Mouse (Mus musculus) intestine, embryonic 14.5 days (tissue): Measurements from ENCODE around the gene Tbck. TPM values are rescaled to one million over a fixed set of nuclear protein-coding genes. Genes with fewer than 3 reads are reported as not detected.

Experiments
- ATAC-seq: fragments of 200-750 bp; cut with Nextera tagmentation; replicated peaks from 2 replicates; pipeline ENCODE4 v1.8.0; 2017; ENCODE audit warnings: low read depth, moderate number of reproducible peaks, moderate TSS enrichment, moderate library complexity; ENCODE audit not compliant: low FRiP score, low TSS enrichment
- DNase-seq: peaks from one replicate; pipeline ENCODE4 v3.0.0-alpha.2; 2018; ENCODE audit warnings: low spot score
- H3K27ac ChIP-seq: fragments of 300-500 bp; sonication (generic); 2 replicates; pipeline ENCODE4 v1.5.1; 2014; ENCODE audit warnings: low read depth, mild to moderate bottlenecking, control low read depth
- H3K27me3 ChIP-seq: fragments of 300-500 bp; sonication (generic); replicated peaks from 2 replicates; pipeline ENCODE4 v1.6.1; 2014; ENCODE audit warnings: low read length, control low read depth; ENCODE audit not compliant: control insufficient read depth, insufficient read depth
- H3K36me3 ChIP-seq: fragments of 300-500 bp; sonication (generic); 2 replicates; pipeline ENCODE4 v1.6.1; 2014; ENCODE audit warnings: low read length, control low read depth; ENCODE audit not compliant: control insufficient read depth, insufficient read depth
- H3K4me1 ChIP-seq: fragments of 300-500 bp; sonication (generic); replicated peaks from 2 replicates; pipeline ENCODE4 v1.6.1; 2014; ENCODE audit warnings: low read length, control low read depth, mixed read lengths; ENCODE audit not compliant: control insufficient read depth, insufficient read depth
- H3K4me2 ChIP-seq: fragments of 300-500 bp; sonication (generic); 2 replicates; pipeline ENCODE4 v1.6.1; 2014; ENCODE audit warnings: low read length
- H3K4me3 ChIP-seq: fragments of 300-500 bp; sonication (generic); 2 replicates; pipeline ENCODE4 v1.5.1; 2014; ENCODE audit warnings: low read depth, low read length, control low read depth, mixed read lengths
- H3K9ac ChIP-seq: fragments of 300-500 bp; sonication (generic); 2 replicates; pipeline ENCODE4 v1.6.1; 2014; ENCODE audit warnings: mild to moderate bottlenecking, low read length
- H3K9me3 ChIP-seq: fragments of 300-500 bp; sonication (generic); 2 replicates; pipeline ENCODE4 v1.6.1; 2016; ENCODE audit warnings: low read length, control low read depth; ENCODE audit not compliant: control insufficient read depth
- WGBS: fragments of 180-500 bp; shearing (Covaris S2); extraction: QIAGEN DNeasy Blood & Tissue Kit; methylation state at CpG from one replicate; pipeline ENCODE4 v1.1.7; 2014; 5-methylcytosine and 5-hydroxymethylcytosine counted together
- polyA plus RNA-seq: library from polyadenylated mRNA; unstranded; fragments of >200 nt; fragmentation: Nextera tagmentation; extraction: Ambion mirVana; gene quantifications from 2 replicates; pipeline ENCODE4 v1.2.1, GENCODE M21; 2014

The Tbck gene
- polyA plus RNA-seq, 1 experiment from 2014 or later: 17.6 TPM

DNA sequence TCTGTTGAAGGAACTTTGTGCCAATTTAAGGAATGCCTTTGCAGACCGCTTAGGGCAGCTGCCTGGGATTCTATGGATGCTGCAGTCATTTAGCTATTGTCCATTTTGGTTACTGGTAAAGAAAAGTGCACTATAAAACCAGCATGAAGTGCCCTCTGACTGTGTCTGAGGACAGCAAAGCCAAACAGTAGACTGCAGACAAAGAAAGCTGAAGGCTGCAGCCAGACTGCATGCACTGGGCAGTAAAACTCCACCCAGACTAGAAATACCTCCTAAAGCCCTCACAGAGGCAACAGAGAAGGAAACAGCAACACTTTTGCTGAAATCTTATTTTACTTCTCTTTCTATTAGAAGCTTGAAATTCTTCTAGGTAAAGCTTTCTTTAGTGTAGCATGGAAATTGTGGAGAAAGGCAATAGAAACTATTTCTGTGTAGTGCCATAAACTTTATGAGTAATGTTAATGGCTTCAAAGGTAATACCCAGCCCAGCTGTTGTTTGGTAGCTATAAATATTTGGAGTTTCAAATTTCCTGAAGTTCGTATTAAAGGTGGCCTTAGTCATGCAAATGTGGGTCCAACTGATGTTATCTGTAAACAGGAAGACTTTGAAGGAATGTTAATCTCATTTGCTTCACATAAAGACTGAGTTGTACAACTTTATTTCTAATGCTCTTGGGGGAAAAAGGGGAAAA is 124.1 kb downstream of the Tbck start:
- peaks cover 14% of the 10 kb centered on the region for H3K36me3 ChIP-seq
- H3K9ac ChIP-seq: no peak overlapping the region
- H3K4me2 ChIP-seq: no peak overlapping the region
- ATAC-seq: no peak
- no peaks in the 10 kb centered on the region for H3K27me3 ChIP-seq
- WGBS: 55% methylated on average over 2 of the region's 2 CpGs
- no peak overlapping the region for H3K4me3 ChIP-seq
- DNase-seq: no peak
- H3K4me1 ChIP-seq: no peaks in the 10 kb centered on the region
- no peaks in the 10 kb centered on the region for H3K9me3 ChIP-seq
- H3K27ac ChIP-seq: no peak overlapping the region

DNA sequence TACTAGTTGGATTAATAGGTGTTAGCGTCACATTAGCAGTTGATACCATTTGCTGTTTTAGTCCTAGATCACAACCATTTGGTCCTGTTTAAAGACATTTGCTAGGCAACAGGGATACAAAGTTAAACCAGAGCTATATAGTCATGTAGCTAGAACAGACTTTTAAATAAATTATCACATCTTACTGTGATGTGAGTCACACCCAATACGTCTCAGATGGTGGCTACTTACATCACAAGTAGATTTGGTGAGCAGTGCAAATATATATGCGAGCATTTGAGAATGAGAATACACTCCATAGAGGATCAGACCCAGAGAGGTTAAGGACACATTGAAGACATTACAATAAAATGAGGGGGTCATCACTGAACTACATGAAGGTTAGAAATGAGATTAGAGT is 125.0 kb downstream of the Tbck start:
- DNase-seq (no peak), ATAC-seq (no peak)
- H3K9ac ChIP-seq: no peak overlapping the region
- H3K36me3 ChIP-seq: peaks cover 5% of the 10 kb centered on the region
- no peaks in the 10 kb centered on the region for H3K27me3 ChIP-seq
- WGBS: 90% methylated on average over 3 of the region's 3 CpGs
- H3K9me3 ChIP-seq: no peaks in the 10 kb centered on the region
- H3K4me3 ChIP-seq: no peak overlapping the region
- no peak overlapping the region for H3K4me2 ChIP-seq
- no peak overlapping the region for H3K27ac ChIP-seq
- H3K4me1 ChIP-seq: no peaks in the 10 kb centered on the region

DNA sequence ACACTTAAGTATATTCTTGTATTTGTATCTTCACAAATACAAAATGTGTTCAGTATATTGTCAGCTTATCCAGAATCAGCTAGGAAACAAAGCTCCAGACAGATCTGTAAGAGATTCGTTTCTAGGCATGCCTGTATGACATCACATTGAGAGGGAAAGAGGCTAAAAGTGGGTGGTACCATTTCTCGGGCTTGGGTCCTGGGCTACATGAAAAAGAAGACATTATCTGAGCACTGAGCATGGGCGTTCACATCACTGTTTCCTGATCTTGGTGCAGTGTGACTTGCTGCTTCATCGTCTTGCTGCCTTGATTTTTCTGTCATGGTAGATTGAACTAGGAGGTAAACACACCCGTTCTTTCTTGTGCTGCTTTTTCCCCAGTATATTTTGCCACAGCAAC is 127.8 kb downstream of the Tbck start:
- Histone ChIP-seq H3K27ac (no peak overlapping the region; the same call in 1 of the 2 replicates), H3K36me3 (peaks cover 4% of the 10 kb centered on the region; the same call in 1 of the 2 replicates), H3K4me3 (no peak overlapping the region), H3K9ac (no peak overlapping the region), H3K9me3 (no peaks in the 10 kb centered on the region), H3K4me2 (no peak overlapping the region), H3K4me1 (no peaks in the 10 kb centered on the region), H3K27me3 (no peaks in the 10 kb centered on the region)
- 49% methylated on average over 5 of the region's 5 CpGs for WGBS
- ATAC-seq (no peak), DNase-seq (no peak)

DNA sequence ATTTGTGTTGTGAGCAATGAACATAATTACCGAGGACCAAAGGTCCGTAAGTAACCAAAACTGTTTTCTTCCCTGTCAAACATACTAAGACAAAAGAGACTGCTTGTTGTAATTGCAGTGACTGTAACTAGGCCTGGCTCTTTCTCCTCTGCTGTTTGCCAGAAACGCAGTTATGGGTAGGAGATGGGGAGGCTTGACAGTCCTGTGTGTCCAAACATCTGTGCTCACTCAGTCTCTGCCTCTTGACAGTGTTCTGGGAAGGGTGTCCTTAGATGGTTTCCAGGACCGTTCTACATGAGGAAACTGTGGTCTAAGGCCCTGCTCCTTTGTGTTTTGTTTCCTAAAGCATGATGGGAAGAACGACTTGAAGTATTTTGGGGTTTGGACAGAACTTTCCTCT is 128.4 kb downstream of the Tbck start:
- WGBS: 47% methylated on average over 5 of the region's 5 CpGs
- Histone ChIP-seq H3K4me1 (no peaks in the 10 kb centered on the region), H3K4me2 (no peak overlapping the region), H3K9me3 (no peaks in the 10 kb centered on the region), H3K9ac (no peak overlapping the region), H3K27ac (peak overlapping the region; percentile 51; the same call in 1 of the 2 replicates), H3K27me3 (no peaks in the 10 kb centered on the region), H3K36me3 (peaks cover 4% of the 10 kb centered on the region; the same call in 1 of the 2 replicates), H3K4me3 (no peak overlapping the region)
- ATAC-seq (no peak), DNase-seq (no peak)

DNA sequence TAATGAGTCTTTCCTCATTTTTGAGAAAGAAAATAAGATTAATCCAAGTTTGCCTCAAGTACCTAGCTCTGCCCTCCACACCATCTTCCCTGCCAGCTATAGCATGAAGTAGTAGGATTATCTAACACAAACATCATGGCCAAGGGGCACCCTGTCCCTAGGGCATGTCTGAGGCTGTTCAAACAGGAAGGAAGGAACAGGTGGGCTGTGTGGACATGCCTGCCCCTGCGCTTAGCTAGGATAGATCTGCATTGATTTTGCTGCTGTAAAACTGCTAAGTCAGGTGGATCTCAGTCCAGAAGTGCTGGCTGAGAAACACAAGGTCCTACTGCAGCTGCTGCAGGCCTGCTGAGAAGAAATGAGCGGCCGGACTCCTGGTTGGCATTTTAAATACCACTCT is 129.2 kb downstream of the Tbck start:
- DNase-seq (no peak), ATAC-seq (no peak)
- Histone ChIP-seq H3K9ac (no peak overlapping the region), H3K4me3 (no peak overlapping the region), H3K27me3 (no peaks in the 10 kb centered on the region), H3K9me3 (no peaks in the 10 kb centered on the region), H3K4me2 (no peak overlapping the region), H3K36me3 (peaks cover 4% of the 10 kb centered on the region; the same call in 1 of the 2 replicates), H3K4me1 (no peaks in the 10 kb centered on the region), H3K27ac (no peak overlapping the region)
- WGBS: 82% methylated on average over 3 of the region's 3 CpGs

DNA sequence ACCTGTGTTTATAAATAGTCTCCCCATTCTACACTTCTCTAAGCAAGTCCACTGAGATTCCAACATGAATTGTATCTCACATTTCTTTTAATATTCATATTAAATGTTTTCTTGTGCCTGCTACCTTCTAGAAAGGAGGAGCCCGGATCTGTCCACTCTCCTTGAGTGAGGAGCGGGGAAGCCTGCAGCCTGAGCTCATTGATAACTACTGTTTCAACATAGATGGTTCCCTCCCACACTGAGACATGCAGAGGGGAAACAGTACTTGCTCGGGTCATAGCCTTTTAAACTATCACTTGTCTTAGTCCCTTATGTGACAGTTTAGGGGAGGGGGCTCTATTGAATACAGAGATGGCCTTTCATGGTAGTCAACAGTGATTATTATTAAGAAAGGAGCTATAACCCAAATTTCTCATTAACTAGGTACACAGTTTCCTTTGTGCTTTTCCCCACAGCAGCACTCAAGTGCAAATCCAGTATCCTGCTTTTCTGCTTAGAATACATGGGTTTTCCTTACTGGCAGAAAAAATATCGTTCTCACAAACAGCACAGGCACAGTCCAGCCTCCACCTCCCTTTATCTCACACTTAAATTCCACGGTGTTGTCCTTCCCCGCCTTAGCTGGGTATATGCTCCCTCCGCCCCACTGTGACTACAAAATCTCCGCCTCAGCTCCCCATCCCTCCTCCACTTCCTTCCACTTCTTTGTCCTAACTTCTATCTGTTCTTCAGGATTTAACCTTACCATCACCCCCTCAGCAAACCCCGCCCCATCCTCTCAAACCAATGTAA is 130.0 kb downstream of the Tbck start:
- DNase-seq (no peak), ATAC-seq (no peak)
- Histone ChIP-seq H3K36me3 (peaks cover 4% of the 10 kb centered on the region; the same call in 1 of the 2 replicates), H3K9ac (no peak overlapping the region), H3K4me1 (no peaks in the 10 kb centered on the region), H3K4me2 (no peak overlapping the region), H3K27ac (no peak overlapping the region), H3K9me3 (no peaks in the 10 kb centered on the region), H3K4me3 (no peak overlapping the region), H3K27me3 (no peaks in the 10 kb centered on the region)
- 77% methylated on average over 9 of the region's 9 CpGs for whole genome bisulfite sequencing

DNA sequence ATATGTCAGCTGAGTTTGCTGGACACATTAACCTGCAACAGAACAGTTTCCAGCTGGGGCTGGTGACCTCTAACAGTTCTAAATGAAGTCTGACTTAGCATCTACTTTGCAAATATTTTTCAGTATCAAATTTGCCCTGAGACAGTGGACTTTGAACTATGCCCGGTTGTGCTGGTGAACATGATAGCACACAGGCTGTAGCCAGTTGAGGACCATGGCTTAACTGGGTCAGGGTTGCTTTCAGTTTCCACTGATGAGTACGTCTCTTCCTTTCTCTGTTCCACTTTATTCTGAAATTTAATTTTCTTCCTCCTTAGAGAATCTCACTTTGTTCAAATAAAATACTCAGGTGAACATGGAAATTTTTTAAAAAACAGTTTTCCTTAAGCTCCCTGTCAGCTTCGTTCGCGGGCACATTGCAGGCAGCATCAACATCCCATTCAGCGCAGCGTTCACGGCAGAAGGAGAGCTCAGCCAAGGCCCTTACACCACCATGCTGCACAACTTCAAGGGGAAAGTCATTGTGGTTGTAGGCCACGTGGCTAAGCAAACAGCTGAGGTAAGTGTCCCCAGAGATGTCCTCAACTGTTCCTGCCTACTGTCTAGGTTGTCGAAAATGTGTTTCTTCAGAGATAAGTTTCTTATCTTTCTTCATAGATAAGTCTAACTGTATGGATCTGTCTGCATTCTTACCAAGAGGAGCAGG is 131.0 kb downstream of the Tbck start:
- Histone ChIP-seq H3K27me3 (no peaks in the 10 kb centered on the region), H3K4me1 (no peaks in the 10 kb centered on the region), H3K9me3 (no peaks in the 10 kb centered on the region), H3K9ac (no peak overlapping the region), H3K27ac (no peak overlapping the region), H3K4me2 (no peak overlapping the region), H3K36me3 (peaks cover 4% of the 10 kb centered on the region; the same call in 1 of the 2 replicates), H3K4me3 (no peak overlapping the region)
- DNase-seq (no peak), ATAC-seq (no peak)
- WGBS: 85% methylated on average over 10 of the region's 10 CpGs

DNA sequence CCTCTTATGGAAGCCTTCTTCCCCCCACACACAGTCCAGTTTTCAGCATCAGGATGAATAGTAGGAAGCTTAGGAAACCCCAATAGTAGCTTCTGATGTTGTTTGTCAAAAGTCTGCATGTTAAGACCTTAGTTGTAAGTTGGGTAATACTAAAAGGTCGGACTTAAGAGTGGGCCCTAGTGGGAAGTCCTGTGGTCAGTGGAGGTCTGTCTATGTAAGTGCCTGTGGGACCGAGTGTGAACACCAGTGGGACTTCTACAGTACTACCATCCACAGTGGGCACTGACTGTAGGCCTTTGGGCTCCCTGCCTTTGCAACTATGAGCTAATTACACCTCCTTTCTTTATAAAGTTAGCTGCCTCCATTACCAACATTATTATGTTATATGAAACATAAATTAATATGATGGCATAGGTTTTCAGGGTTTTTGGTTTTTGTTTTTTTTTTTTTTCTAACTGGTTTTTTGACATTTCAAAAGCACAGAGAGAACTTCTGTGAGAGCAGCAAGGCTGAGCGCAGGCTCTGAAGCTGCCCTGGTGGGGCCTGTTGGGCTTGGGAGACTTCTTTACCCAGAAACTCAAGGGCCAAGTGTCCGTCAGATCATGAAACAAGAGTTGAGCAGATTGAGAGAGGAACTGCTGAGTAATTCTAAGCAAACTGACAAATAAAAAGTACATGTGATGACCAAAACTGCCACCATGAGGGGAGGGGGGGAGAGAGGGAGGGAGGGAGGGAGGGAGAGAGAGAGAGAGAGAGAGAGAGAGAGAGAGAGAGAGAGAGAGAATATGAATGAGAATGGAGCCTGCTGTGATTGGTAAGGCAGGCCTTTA is 131.8 kb downstream of the Tbck start:
- Histone ChIP-seq H3K36me3 (peaks cover 4% of the 10 kb centered on the region; the same call in 1 of the 2 replicates), H3K9ac (no peak overlapping the region), H3K4me3 (no peak overlapping the region), H3K27me3 (no peaks in the 10 kb centered on the region), H3K4me2 (no peak overlapping the region), H3K4me1 (no peaks in the 10 kb centered on the region), H3K27ac (no peak overlapping the region), H3K9me3 (no peaks in the 10 kb centered on the region)
- DNase-seq (no peak), ATAC-seq (no peak)
- 96% methylated on average over 4 of the region's 4 CpGs for WGBS
